ENCODE assay signal across 8 mouse cellular contexts in the genomic region with DNA sequence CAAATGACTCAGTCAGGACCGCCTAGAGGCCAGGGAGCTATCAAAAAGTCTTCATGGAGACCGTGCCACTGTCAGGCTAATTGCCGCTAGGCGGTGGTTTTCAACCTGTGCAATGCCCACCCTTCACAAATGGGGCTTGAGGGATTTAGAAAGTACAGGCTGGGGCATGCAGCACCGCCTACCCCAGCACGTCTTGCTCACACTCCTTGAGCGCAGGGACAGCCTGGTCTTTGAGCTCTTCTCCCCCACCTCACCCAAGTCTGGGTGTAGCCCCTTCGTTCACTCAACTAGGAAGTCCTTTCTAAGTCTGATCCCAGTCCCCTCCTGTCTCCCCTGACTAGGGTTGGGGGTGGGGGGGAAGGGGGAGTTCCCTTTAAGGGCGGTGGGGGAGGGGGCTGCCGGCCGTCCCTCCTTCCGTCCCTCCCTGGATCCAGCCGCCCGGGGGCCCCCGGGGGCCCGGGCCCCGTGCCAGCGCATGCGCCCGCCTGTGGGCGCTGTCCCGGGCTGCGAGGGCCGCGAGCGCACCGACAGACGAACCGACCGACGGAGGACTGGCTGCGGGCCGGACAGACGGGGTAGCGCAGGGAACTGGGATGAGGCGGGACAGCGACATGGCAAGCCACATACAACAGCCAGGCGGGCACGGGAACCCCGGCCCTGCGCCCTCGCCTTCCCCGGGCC. TPM values are rescaled to one million over a fixed set of nuclear protein-coding genes. Genes with fewer than 3 reads are reported as not detected.
A peak's percentile ranks its signal among the peaks of the same experiment; 100 is the strongest.
DNase-seq lines count a peak whose midpoint lies in the region; ATAC-seq and TF ChIP-seq lines count a peak whose summit lies in the region.

A gene (plus strand): TSS at position 497 of the 681 bp plus-strand sequence.

- 0 out of 2 replicates have a peak, but pooled peaks have one; percentile 15 for ATAC-seq in intestine, postnatal 0 days
- ATAC-seq in midbrain, embryonic 13.5 days: peak; percentile 51

- no peak for DNase-seq in adrenal gland, adult 8-10 months
- DNase-seq in adrenal gland, postnatal 4 days (ENCODE audit: low spot score in 2 of 2): no peak
- DNase-seq in lung, adult 2 months: no peak
- DNase-seq in lung, postnatal 36 days: no peak
- no peak for DNase-seq in cerebellum, adult 9-11 months
- DNase-seq in urinary bladder, postnatal 14 days (ENCODE audit: low spot score): no peak

- TF ChIP-seq POLR2A in lung, adult 2 months (IDR thresholded peaks at IDR 0.05; ENCODE audit: borderline replicate concordance, extremely low read depth, low read depth, low read length): no peak

- H3K36me3 ChIP-seq in intestine, postnatal 0 days (ENCODE audit: control insufficient read depth, insufficient read depth): no peaks in the 10 kb centered on the region
- H3K36me3 ChIP-seq in midbrain, embryonic 13.5 days: no peaks in the 10 kb centered on the region

- H3K27ac ChIP-seq in intestine, postnatal 0 days (ENCODE audit: low read depth, low read length): no peak within 1 kb of the TSS
- H3K27ac ChIP-seq in midbrain, embryonic 13.5 days: no peak within 1 kb of the TSS

- no peaks in the 10 kb centered on the region; the same call in 1 of the 2 replicates for H3K4me1 ChIP-seq in lung, adult 2 months (ENCODE audit: control insufficient read depth, insufficient read depth, low read length)
- peaks cover 5% of the 10 kb centered on the region; the same call in 1 of the 2 replicates for H3K4me1 ChIP-seq in intestine, postnatal 0 days (replicated peaks; ENCODE audit: control insufficient read depth, insufficient read depth, low read length)
- H3K4me1 ChIP-seq in midbrain, embryonic 13.5 days (replicated peaks): peaks cover 18% of the 10 kb centered on the region

- H3K4me2 ChIP-seq in intestine, postnatal 0 days (replicated peaks; ENCODE audit: low read depth): peak within 1 kb of the TSS; percentile 64
- peak within 1 kb of the TSS; percentile 61 for H3K4me2 ChIP-seq in midbrain, embryonic 13.5 days (replicated peaks)

- peaks cover 5% of the 10 kb centered on the region; the same call in 1 of the 2 replicates for H3K9me3 ChIP-seq in intestine, postnatal 0 days (ENCODE audit: control insufficient read depth)
- 0 out of 2 replicates have a peak, but pooled peaks cover 4% of the 10 kb centered on the region for H3K9me3 ChIP-seq in midbrain, embryonic 13.5 days

- no peak within 1 kb of the TSS for H3K9ac ChIP-seq in intestine, postnatal 0 days (ENCODE audit: low read depth, low read length)
- H3K9ac ChIP-seq in midbrain, embryonic 13.5 days (replicated peaks): peak within 1 kb of the TSS; percentile 52

- H3K4me3 ChIP-seq in lung, adult 2 months (replicated peaks; ENCODE audit: extremely low read depth, low read depth, low read length): peak within 1 kb of the TSS; percentile 53
- peak within 1 kb of the TSS; percentile 34 for H3K4me3 ChIP-seq in intestine, postnatal 0 days (ENCODE audit: low read depth, low read length)
- peak within 1 kb of the TSS; percentile 38 for H3K4me3 ChIP-seq in midbrain, embryonic 13.5 days (replicated peaks)

- no peak for TF ChIP-seq CTCF in lung, adult 2 months (IDR thresholded peaks at IDR 0.05; ENCODE audit: insufficient read depth, low read length)
- TF ChIP-seq CTCF in intestine, postnatal 0 days (IDR thresholded peaks at IDR 0.05; ENCODE audit: low read depth): no peak

- H3K27me3 ChIP-seq in intestine, postnatal 0 days (replicated peaks; ENCODE audit: control insufficient read depth, insufficient read depth, low read length): peaks cover 41% of the 10 kb centered on the region
- H3K27me3 ChIP-seq in midbrain, embryonic 13.5 days: peaks cover 49% of the 10 kb centered on the region

- WGBS in lung, adult 2 months: 3% methylated on average over 43 of the region's 43 CpGs
- WGBS in intestine, postnatal 0 days: 2% methylated on average over 43 of the region's 43 CpGs
- 2% methylated on average over 40 of the region's 43 CpGs for WGBS in midbrain, embryonic 13.5 days

RNA-seq across cellular contexts. Expression of the gene that starts here (rescaled TPM):
- total RNA-seq in adrenal gland, adult 8-10 months (2022): 10 to 100 TPM; 12.2 to 29.7 (median 14.9) TPM
- 1 to 10 TPM; 3.6 to 4.2 TPM for total RNA-seq in adrenal gland, postnatal 4 days (2021)
- polyA plus RNA-seq in lung, adult 2 months (2012; rRNA removed): 81.4 and 82.4 TPM in 2 replicates
- 0.34 and 0.42 TPM in 2 replicates for polyA plus RNA-seq in intestine, postnatal 0 days (2015; fragmentation: Nextera tagmentation; extraction: Ambion mirVana)
- polyA plus RNA-seq in midbrain, embryonic 13.5 days (2015; fragmentation: Nextera tagmentation; extraction: Ambion mirVana): 3.4 and 3.6 TPM in 2 replicates

Comparison
In these comparisons a context has a peak if more than half of its experiments do, and no peak if none do; other contexts are left out.
1. RNA of the gene that starts here (polyA plus RNA-seq): 81.4 to 82.4 TPM in lung, adult 2 months; 3.4 to 3.6 TPM in midbrain, embryonic 13.5 days and 0.34 to 0.42 TPM in intestine, postnatal 0 days; every median in the first group is over 10 times any median in the second.
2. Peak in ATAC-seq, H3K4me3 ChIP-seq and H3K4me2 ChIP-seq in intestine, postnatal 0 days; RNA of the gene not detected or under 1 TPM.
3. Peak in every context shown above with its lines, with median percentiles within 50 percentile points of each other: H3K4me3 ChIP-seq.